Mouse (Mus musculus) midbrain, embryonic 15.5 days (tissue): ENCODE measurements around the gene Hpse. TPM values are rescaled to one million over a fixed set of nuclear protein-coding genes. Genes with fewer than 3 reads are reported as not detected.

Source experiments
- ATAC-seq: fragments of 200-750 bp; cut with Nextera tagmentation; replicated peaks from 2 replicates; pipeline ENCODE4 v1.8.0; 2017; ENCODE audit warnings: moderate TSS enrichment
- H3K27ac ChIP-seq: fragments of 300-500 bp; sonication (generic); 2 replicates; pipeline ENCODE4 v1.5.1; 2015; ENCODE audit warnings: mild to moderate bottlenecking, inconsistent platforms
- H3K27me3 ChIP-seq: fragments of 300-500 bp; sonication (generic); replicated peaks from 2 replicates; pipeline ENCODE4 v1.6.1; 2015; ENCODE audit warnings: inconsistent platforms
- H3K36me3 ChIP-seq: fragments of 300-500 bp; sonication (generic); replicated peaks from 2 replicates; pipeline ENCODE4 v1.6.1; 2015; ENCODE audit warnings: inconsistent platforms
- H3K4me1 ChIP-seq: fragments of 300-500 bp; sonication (generic); 2 replicates; pipeline ENCODE4 v1.6.1; 2015; ENCODE audit warnings: inconsistent platforms
- H3K4me2 ChIP-seq: fragments of 300-500 bp; sonication (generic); 2 replicates; pipeline ENCODE4 v1.6.1; 2015; ENCODE audit warnings: inconsistent platforms, mild to moderate bottlenecking, moderate library complexity
- H3K4me3 ChIP-seq: fragments of 300-500 bp; sonication (generic); 2 replicates; pipeline ENCODE4 v1.5.1; 2015; ENCODE audit warnings: mild to moderate bottlenecking, inconsistent platforms
- H3K9ac ChIP-seq: fragments of 300-500 bp; sonication (generic); 2 replicates; pipeline ENCODE4 v1.6.1; 2015; ENCODE audit warnings: mild to moderate bottlenecking, inconsistent platforms
- H3K9me3 ChIP-seq: fragments of 300-500 bp; sonication (generic); 2 replicates; pipeline ENCODE4 v1.6.1; 2016; ENCODE audit warnings: inconsistent platforms
- WGBS: fragments of 180-500 bp; shearing (Covaris S2); methylation state at CpG from one replicate; pipeline ENCODE4 v1.1.7; 2015; ENCODE audit warnings: mixed read lengths; 5-methylcytosine and 5-hydroxymethylcytosine counted together
- polyA plus RNA-seq: library from polyadenylated mRNA; unstranded; fragments of >200 nt; fragmentation: Nextera tagmentation; extraction: Ambion mirVana; gene quantifications from 2 replicates; pipeline ENCODE4 v1.2.1, GENCODE M21; 2015

The Hpse gene
- polyA plus RNA-seq, 1 experiment from 2014 or later, result 0.09 TPM

DNA sequence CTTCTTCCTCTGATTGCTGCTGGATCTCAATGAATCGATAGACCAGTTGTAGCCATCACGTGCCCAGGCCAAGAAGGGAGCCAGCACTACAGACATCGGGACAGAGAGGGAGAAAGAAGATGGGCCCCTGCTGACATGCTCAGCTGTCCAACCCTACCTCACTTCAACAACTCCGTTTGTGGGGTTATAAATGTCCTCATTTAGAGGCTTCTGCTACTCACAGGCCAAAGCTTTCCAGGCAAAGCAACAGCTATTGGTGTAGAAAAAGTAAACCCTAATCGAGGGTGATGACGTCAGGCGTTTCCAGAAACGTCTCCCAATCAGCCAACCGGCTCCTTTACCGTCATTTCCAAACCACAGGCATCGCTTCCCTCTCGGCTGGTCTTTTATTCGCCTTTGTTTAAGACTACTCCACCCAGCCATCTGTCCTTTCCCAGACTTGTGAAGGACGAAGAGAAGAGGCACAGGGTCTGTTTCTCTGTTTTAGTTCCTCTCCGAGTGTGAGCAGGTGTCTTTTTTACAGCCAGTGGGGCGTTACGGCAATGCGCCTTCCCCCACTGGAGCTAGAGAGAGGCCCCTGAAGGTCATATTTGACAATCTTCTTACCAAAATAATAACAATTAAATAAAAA lies 39.5 kb downstream of the Hpse start:
- H3K4me1 ChIP-seq, result peaks cover 2% of the 10 kb centered on the region
- no peaks in the 10 kb centered on the region for H3K9me3 ChIP-seq
- WGBS, result 65% methylated on average over 18 of the region's 18 CpGs
- no peak overlapping the region for H3K27ac ChIP-seq
- H3K4me3 ChIP-seq, result no peak overlapping the region
- no peaks in the 10 kb centered on the region for H3K36me3 ChIP-seq
- no peak overlapping the region for H3K4me2 ChIP-seq
- no peak for ATAC-seq
- no peak overlapping the region for H3K9ac ChIP-seq
- no peaks in the 10 kb centered on the region for H3K27me3 ChIP-seq

GRCm38 (mm10) chr5:100674711-100675376 lies 44.7 kb downstream of the Hpse start, which contains the start of gene Coq2:
Gene Coq2, minus strand, starts transcription at chr5:100675140.
- no peaks in the 10 kb centered on the region for H3K27me3 ChIP-seq
- H3K9me3 ChIP-seq, result no peaks in the 10 kb centered on the region
- peak within 1 kb of the TSS; percentile 81 for H3K4me3 ChIP-seq
- WGBS, result 11% methylated on average over 17 of the region's 17 CpGs
- peak; percentile 50 for ATAC-seq
- H3K4me1 ChIP-seq, result peaks cover 17% of the 10 kb centered on the region
- peak within 1 kb of the TSS; percentile 73 for H3K27ac ChIP-seq
- H3K36me3 ChIP-seq, result no peaks in the 10 kb centered on the region
- peak within 1 kb of the TSS; percentile 82 for H3K9ac ChIP-seq
- peak within 1 kb of the TSS; percentile 67 for H3K4me2 ChIP-seq

DNA sequence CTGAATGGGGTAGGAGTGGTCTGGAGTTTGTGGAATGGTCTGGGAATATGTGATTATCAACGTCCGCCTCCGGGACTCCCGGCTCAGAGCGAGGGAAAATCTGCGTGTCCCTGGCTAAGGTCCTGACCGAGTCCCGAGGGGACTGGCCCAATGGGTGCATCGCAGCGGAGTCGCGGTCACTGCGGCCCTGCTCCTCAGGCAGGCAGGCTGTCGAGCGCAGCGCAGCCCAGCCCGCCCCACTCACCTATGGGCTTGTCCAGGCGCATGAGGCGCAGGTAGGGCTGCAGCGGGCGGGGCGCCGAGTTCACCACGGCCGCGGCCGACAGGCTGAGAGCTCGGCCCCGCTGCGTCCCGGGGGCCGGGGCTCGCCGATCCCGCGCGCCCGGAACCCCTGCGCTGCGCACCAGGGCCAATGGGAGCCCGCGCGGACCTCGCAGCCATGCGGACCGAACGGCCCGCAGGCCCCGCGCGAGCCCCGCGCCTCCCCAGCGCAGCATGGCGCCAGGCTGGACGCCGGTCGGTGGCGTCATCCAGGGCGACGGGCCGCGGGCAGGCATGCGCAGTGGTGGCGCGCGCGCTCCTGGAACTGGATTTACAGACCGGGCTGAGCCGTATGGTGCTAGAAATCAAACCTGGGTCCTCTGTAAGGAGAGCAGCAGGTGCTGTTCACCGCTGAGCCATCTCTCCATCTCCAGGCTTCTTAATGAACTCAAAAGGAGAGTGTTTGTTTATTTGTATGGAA lies 45.6 kb downstream of the Hpse start:
- no peaks in the 10 kb centered on the region for H3K36me3 ChIP-seq
- H3K4me2 ChIP-seq, result peak overlapping the region; percentile 67
- no peaks in the 10 kb centered on the region for H3K27me3 ChIP-seq
- under 1% methylated on average over 71 of the region's 71 CpGs for WGBS
- peak overlapping the region; percentile 82 for H3K9ac ChIP-seq
- H3K9me3 ChIP-seq, result no peaks in the 10 kb centered on the region
- peak overlapping the region; percentile 81 for H3K4me3 ChIP-seq
- peaks cover 17% of the 10 kb centered on the region for H3K4me1 ChIP-seq
- peak overlapping the region; percentile 73 for H3K27ac ChIP-seq
- peak; percentile 97 for ATAC-seq

- no peak overlapping the region for H3K9ac ChIP-seq
- no peaks in the 10 kb centered on the region for H3K9me3 ChIP-seq
- H3K27me3 ChIP-seq, result no peaks in the 10 kb centered on the region
- WGBS, result 88% methylated on average over 4 of the region's 4 CpGs
- no peak for ATAC-seq
- H3K4me2 ChIP-seq, result no peak overlapping the region
- H3K27ac ChIP-seq, result no peak overlapping the region
- H3K4me3 ChIP-seq, result no peak overlapping the region
- no peaks in the 10 kb centered on the region; the same call in 1 of the 2 replicates for H3K36me3 ChIP-seq
- H3K4me1 ChIP-seq, result peaks cover 17% of the 10 kb centered on the region
Observed at GRCm38 (mm10) chr5:100672403-100672802, 47.1 kb downstream of the Hpse start.

DNA sequence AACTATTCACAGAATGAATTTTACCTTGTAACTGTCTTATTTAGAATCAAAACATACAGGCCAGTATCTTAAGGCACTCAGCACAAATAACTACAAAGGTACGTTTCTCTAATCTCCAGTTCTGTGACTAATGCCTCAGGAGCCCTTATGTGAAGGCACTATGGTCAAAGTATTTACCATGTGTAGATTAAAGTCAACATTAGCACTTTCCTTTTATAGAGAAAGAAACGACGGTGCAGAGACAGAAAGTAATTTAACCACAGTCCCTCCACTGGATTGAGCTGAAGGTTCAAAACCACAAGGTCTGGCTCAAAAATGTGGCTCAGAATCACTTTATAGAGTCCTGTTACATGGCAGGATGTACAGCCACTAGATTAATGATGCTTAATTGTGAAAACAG lies 47.6 kb downstream of the Hpse start:
- ATAC-seq, result no peak
- H3K9ac ChIP-seq, result no peak overlapping the region
- no peak overlapping the region for H3K4me3 ChIP-seq
- H3K36me3 ChIP-seq, result no peaks in the 10 kb centered on the region; the same call in 1 of the 2 replicates
- H3K4me1 ChIP-seq, result peaks cover 17% of the 10 kb centered on the region
- no peak overlapping the region for H3K27ac ChIP-seq
- no peaks in the 10 kb centered on the region for H3K9me3 ChIP-seq
- no peaks in the 10 kb centered on the region for H3K27me3 ChIP-seq
- no peak overlapping the region for H3K4me2 ChIP-seq
- WGBS, result 89% methylated on average over 3 of the region's 3 CpGs

DNA sequence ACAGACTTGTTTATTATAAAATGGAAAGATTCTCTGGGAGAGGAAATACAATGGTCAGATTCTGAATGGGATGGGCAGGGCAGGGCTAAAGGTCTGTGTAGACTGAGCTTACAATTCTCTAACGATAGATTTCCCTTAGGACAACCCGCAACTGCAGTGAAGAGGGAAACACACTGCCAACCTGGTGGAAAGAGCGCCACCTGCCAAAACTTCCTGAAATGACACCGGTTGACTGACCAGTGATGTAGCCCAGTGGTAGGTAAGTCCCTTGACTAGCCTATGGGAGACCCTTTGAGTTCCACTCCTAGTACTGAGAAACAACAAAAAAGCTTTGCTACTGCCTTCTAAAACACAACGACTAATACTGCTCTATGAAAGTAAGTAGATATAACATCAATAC lies 48.1 kb downstream of the Hpse start:
- no peak overlapping the region for H3K4me3 ChIP-seq
- 28% methylated on average over 5 of the region's 5 CpGs for WGBS
- ATAC-seq, result no peak
- no peaks in the 10 kb centered on the region for H3K9me3 ChIP-seq
- no peak overlapping the region for H3K27ac ChIP-seq
- H3K27me3 ChIP-seq, result no peaks in the 10 kb centered on the region
- H3K36me3 ChIP-seq, result peaks cover 2% of the 10 kb centered on the region; the same call in 1 of the 2 replicates
- peaks cover 17% of the 10 kb centered on the region for H3K4me1 ChIP-seq
- H3K4me2 ChIP-seq, result no peak overlapping the region
- H3K9ac ChIP-seq, result no peak overlapping the region

DNA sequence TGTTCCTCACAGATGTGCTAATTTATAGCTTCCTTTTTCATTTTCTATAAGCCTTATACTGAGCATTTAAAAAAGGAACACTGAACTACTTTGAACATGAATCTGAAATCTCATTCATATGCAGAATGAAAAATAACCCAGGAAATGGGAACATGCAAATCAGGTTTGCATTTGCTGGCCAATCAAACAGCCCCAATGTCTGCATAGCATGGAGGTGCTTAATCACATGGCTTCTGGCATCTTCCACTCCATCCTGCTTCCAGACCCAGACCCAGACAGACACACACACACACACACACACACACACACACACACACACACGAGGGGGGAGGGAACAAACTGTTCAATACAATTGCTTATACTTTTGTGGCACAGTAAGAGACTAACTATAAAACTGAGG lies 52.6 kb downstream of the Hpse start:
- Histone ChIP-seq H3K9me3 (no peaks in the 10 kb centered on the region), H3K36me3 (peaks cover 18% of the 10 kb centered on the region), H3K9ac (no peak overlapping the region), H3K4me2 (no peak overlapping the region), H3K27ac (no peak overlapping the region), H3K4me1 (0 out of 2 replicates have a peak, but pooled peaks cover 3% of the 10 kb centered on the region), H3K27me3 (no peaks in the 10 kb centered on the region), H3K4me3 (no peak overlapping the region)
- ATAC-seq, result no peak
- 72% methylated on average over 1 of the region's 1 CpGs for WGBS

- Histone ChIP-seq H3K4me2 (no peak overlapping the region), H3K4me1 (no peaks in the 10 kb centered on the region), H3K4me3 (no peak overlapping the region), H3K27ac (no peak overlapping the region), H3K36me3 (peaks cover 22% of the 10 kb centered on the region), H3K27me3 (no peaks in the 10 kb centered on the region), H3K9ac (no peak overlapping the region), H3K9me3 (no peaks in the 10 kb centered on the region)
- WGBS, result 59% methylated on average over 5 of the region's 5 CpGs
- no peak for ATAC-seq
Observed at GRCm38 (mm10) chr5:100663854-100664253, 55.7 kb downstream of the Hpse start.

- H3K9ac ChIP-seq, result no peak overlapping the region
- H3K4me3 ChIP-seq, result no peak overlapping the region
- peaks cover 22% of the 10 kb centered on the region for H3K36me3 ChIP-seq
- no peak overlapping the region for H3K27ac ChIP-seq
- no peaks in the 10 kb centered on the region for H3K27me3 ChIP-seq
- no peaks in the 10 kb centered on the region for H3K4me1 ChIP-seq
- ATAC-seq, result no peak
- H3K9me3 ChIP-seq, result no peaks in the 10 kb centered on the region
- no peak overlapping the region for H3K4me2 ChIP-seq
- 96% methylated on average over 6 of the region's 6 CpGs for WGBS
Observed at GRCm38 (mm10) chr5:100663011-100663410, 56.5 kb downstream of the Hpse start.

DNA sequence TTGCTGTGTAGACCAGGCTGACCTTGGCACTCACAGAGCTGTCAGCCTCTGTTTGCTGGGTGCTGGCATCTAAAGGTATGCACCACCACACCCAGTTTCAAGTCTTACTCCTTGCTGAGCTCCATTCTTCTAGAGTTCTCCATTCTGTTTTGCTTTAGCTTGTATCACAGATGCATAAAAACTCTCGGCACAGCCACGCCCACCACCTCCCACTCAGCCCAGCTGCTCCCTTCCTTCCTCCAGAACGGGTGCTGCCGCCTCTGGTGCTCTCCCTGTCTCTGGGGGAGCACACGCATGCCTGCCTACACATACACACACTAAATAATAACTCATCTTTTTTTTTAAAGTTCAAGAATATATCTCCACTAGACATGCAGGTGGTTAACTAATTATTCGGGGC lies 61.1 kb downstream of the Hpse start:
- Histone ChIP-seq H3K27me3 (no peaks in the 10 kb centered on the region), H3K4me3 (no peak overlapping the region), H3K9ac (no peak overlapping the region), H3K4me2 (no peak overlapping the region), H3K4me1 (no peaks in the 10 kb centered on the region), H3K36me3 (peaks cover 18% of the 10 kb centered on the region; the same call in 1 of the 2 replicates), H3K27ac (no peak overlapping the region), H3K9me3 (no peaks in the 10 kb centered on the region)
- no peak for ATAC-seq
- WGBS, result 89% methylated on average over 6 of the region's 6 CpGs

DNA sequence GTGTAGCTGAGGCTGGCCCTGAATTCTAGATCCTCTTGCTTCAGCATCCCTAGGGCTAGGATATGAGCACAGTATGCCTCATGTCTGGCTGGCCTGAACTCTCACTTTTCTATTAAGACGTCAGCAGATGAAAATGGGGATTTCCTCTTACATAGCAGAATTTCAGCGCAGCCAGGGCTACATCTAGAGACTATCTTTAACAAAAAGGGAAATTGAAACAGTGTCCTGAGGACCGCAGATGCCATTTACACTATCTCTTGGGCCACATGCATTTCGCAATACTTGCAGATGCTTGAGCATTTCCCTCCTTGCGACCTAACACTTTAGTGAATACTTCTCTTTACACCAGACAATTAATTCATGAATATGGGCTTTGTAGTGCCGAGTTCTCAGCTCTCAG lies 63.2 kb downstream of the Hpse start:
- no peak for ATAC-seq
- Histone ChIP-seq H3K36me3 (peaks cover 12% of the 10 kb centered on the region; the same call in 1 of the 2 replicates), H3K9ac (no peak overlapping the region), H3K4me2 (no peak overlapping the region), H3K9me3 (no peaks in the 10 kb centered on the region), H3K4me1 (no peaks in the 10 kb centered on the region), H3K27ac (no peak overlapping the region), H3K4me3 (no peak overlapping the region), H3K27me3 (no peaks in the 10 kb centered on the region)
- 81% methylated on average over 6 of the region's 6 CpGs for WGBS

GRCm38 (mm10) chr5:100652327-100652726 lies 67.2 kb downstream of the Hpse start:
- peaks cover 8% of the 10 kb centered on the region; the same call in 1 of the 2 replicates for H3K36me3 ChIP-seq
- H3K9me3 ChIP-seq, result no peaks in the 10 kb centered on the region
- ATAC-seq, result no peak
- H3K4me1 ChIP-seq, result no peaks in the 10 kb centered on the region
- H3K27me3 ChIP-seq, result no peaks in the 10 kb centered on the region
- H3K27ac ChIP-seq, result no peak overlapping the region
- 87% methylated on average over 9 of the region's 9 CpGs for WGBS
- no peak overlapping the region for H3K4me3 ChIP-seq
- H3K9ac ChIP-seq, result no peak overlapping the region
- H3K4me2 ChIP-seq, result no peak overlapping the region
